Mouse (Mus musculus) left cerebral cortex, adult 9 months (tissue): ENCODE results near the gene Slc24a2.
A peak's percentile ranks its signal among the peaks of the same experiment; 100 is the strongest.

ENCODE experiments used
- DNase-seq, 2 experiments: peaks; one replicate each; pipeline ENCODE4 v3.0.0; 2022; ENCODE audit warnings: low spot score in 2 of 2

Slc24a2 gene

DNA sequence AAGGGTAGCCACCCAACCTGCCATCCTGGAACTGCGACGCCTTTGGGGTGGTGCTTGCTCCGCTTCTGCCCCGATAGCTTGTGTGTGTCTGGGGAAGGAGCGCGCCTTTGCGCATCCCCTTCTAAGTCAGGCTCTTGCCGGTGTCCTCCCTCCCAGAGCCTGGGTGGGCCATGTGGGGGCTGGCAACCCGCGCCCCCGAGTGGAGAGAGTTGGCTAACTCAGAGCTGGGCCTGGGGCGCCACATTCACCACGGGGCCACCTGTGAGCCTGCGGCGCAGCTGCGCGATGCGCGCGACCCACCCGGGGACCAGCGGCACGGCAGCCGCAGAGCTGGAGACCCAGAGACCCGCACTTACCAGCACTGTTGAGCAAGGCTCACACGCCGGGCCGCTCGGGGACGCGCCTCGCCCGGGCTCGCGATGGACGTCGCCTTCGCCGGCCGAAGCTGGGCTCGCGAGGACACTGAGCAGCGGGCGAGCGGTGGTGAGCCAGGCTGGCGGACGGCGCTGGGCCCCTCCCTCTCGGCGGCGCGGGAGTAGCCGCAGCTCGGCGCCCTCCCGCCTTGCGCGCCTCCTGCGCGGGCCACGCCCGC lies at the start of gene Slc24a2:
TSS of gene Slc24a2 (minus strand) at position 518 of the 592 bp plus-strand sequence.
- peak in 1 of 2 experiments; percentile 59 for DNase-seq

DNA sequence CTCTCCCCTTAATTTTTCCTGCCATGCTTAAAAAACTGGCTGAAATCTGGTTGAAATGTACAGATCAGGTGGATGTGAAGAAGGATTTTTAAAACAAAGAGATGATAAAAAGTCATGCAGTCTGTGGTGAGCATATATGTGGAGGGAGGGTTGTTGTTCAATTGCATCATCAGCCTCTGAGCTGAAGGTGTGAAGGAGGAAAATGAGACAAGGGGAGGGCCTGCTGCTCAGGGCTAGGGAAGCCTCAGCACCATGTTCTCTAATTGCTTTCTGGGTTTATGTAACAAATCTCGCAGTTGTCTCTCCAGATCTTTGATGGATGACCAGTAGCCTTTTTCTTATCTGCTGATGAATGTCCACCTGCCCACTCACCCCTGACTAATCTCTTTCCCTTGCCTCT lies 44.5 kb upstream of the Slc24a2 start:
- no peak for DNase-seq

DNA sequence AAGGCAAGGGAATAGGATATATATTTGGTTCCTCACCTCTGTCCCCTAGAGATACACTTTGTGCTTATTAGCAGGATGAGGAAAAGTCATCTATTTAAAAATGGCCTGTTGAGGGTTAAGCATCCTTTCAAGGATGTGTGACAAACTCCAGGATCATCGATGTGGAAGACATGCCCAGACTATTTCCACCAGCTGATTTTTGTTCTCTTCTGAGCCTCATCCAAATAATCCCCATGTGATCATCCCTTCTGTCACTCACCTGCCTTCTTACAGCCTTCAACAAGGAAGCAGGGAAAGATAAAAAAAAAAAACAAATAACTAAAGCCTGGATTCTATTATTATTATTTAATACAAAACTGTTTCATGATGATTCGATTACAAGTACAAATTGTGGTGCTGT lies 44.0 kb upstream of the Slc24a2 start:
- no peak for DNase-seq

DNA sequence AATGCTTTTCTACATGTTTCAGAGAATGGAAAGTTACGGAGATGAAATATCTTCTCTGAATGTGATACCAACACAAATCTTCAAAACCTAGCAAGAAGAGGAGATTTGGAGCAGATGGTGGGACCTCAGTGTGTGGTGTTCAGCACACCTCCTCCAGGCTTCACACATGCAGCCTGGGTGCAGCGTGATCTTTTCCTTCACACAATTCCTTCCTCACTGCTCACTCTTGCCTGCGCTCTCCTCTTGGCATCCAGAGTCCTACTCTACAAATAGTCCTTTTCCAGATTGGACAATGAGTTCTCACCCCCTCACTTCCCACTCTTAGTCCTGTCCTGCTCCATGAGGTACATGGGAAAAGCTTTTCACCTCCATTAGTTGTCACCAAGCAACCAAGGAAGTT lies 43.2 kb upstream of the Slc24a2 start:
- peak; percentile 59 to 79 for DNase-seq

DNA sequence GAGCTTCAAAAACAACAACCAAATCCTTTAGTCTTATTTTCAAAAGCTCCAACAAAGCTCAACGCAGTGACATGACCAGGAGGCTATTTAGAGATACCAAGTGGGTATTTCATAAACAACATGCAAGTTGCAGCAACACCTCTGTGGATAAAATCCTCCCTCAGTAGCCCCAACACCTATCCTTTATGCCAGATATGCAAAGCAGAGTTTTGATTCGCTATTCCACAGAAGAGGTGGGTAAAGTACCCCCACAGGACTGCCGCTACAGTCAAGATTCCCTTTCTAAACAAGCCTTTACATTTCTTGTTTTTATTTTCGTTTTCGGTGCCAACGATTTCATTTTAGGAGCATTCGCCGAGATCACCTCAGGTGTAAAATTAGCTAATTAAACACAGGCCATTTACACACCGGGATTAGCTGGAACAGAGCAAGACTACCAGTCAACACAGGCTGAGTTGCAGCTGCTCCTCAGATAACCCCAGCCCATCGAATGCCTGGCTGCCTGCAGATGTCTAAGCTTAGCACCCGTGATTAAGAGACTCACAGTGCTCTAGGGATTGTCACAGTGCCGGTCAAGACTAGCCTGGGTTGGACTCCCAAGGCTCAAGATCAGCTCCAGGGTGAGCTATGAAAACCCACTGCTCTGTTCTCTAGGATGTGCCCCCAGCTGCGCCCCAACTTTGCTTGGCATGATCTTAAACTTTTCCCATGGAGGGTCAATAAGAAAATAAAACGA lies 885 bp downstream of the Slc24a2 start:
- no peak for DNase-seq

DNA sequence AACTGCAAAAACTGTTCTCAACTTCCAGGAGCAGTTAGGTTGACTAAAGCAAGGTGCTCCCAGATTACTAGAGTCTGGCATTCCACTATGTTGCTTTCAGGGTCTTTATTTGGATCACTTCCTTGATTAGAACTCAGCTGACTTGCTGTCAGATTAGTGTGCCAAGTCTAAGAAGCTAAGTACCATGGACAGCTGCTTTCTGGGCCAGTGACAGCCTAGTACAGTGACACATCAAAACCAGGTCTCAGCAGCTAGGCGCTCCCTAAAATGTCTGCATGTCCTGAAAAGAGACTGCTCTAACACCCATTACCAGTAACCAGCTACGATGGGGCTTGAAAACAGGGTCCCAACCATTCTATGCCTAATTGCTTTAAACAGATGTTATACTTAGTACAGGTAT lies 8.7 kb downstream of the Slc24a2 start:
- no peak for DNase-seq

DNA sequence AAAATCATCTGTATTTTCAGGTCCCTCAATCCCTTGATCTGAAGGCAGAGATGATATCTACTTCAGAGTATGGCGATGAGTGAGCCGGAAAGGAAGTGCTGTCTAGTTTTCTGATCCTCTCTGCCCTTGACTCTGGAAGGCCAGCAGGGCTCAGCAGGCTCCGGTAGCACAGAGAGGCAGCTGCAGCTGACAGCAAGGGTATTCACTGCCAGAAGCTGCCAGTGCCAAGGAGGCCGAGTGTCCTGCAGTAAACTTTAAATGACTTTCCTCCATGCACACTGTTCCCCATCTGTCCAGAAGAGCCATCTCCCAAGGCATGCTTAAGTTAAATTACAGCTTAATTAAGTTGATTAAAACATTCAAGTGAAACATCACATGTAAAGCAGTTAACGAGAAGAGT lies 12.1 kb downstream of the Slc24a2 start:
- no peak for DNase-seq

DNA sequence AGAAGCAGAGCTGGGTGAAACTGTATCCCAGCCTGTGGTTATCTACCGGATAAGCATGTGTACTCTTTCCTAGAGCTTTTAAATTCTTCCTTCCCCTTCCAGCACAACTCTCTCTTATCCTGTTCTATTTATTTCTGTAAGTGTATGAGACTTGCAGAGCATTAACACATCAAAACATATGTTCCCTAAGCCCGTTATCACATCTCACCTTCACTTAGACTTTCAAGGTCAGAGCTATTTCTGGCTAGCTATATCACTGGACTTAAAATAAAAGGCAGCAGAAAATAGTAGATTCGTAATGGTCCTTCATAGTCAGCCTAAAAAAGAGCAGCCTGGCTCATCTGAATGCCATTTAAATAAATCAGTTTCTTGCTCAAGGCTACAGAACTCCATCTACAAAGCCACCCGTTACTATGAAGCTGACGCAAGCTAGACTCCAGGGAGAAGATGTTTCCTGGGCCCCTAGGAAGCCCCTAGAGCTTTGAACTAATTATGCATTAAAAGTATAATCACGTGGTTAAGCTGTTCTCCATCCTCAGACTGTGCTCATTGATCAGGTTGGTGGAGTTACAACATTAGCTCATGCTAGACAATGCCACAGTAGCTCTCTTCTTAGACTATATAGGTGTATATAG lies 18.8 kb downstream of the Slc24a2 start:
- DNase-seq = no peak

DNA sequence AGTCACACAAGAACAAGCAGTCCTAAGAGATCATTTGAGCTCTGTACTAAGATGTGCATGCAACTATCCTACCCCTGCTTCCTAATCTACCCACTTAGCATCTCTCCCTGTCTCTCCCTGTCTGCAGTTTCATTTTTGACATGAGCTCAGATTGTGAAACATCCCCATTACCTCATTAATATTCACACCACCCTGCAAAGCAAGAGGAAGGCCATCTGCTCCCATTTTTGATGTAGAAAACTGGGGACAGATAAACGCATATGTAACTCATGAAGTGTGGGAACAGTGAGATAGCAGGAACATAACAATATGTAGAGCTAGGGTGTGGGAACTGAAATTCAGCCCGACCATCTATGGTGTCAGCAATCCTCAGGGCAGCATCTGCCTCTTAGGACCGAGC lies 19.7 kb downstream of the Slc24a2 start:
- DNase-seq = no peak

DNA sequence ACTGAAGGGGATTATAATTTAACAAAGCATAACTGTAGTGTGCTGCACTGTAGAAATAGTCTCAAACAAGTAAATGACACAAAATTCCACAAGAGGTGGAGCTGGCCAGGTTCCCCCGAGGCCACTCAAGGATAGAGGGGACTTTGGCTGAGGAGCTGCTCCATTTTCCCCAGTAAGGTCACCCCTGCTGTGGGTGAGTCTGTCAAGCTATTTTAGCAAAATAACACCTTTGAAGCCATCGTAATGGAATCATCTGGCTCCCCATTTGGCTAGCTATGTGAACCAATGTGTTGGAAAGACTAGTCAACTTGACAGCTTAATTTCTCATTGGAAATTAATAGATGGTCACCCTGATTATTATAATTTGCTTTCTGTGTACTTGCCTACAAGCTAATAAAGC lies 28.2 kb downstream of the Slc24a2 start:
- no peak for DNase-seq

DNA sequence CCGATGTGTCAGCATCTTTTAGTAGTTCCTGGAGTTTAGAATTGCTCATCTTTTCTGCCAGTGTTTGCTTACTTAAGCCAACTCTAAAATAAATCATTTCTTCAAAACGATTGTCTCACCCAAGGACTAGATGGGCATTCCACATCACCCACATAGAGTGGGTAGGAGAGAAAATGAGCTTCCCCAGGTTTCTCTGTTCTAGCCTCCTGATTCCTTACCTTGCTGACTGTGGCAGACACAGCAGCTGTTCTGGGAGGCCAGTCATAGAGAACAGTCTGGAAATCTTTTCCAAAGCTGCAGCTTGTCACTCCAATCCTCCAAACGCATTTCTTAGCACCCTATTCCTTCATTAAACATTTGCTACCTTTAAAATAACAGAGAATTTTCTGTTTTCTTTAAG lies 29.0 kb downstream of the Slc24a2 start:
- no peak for DNase-seq

DNA sequence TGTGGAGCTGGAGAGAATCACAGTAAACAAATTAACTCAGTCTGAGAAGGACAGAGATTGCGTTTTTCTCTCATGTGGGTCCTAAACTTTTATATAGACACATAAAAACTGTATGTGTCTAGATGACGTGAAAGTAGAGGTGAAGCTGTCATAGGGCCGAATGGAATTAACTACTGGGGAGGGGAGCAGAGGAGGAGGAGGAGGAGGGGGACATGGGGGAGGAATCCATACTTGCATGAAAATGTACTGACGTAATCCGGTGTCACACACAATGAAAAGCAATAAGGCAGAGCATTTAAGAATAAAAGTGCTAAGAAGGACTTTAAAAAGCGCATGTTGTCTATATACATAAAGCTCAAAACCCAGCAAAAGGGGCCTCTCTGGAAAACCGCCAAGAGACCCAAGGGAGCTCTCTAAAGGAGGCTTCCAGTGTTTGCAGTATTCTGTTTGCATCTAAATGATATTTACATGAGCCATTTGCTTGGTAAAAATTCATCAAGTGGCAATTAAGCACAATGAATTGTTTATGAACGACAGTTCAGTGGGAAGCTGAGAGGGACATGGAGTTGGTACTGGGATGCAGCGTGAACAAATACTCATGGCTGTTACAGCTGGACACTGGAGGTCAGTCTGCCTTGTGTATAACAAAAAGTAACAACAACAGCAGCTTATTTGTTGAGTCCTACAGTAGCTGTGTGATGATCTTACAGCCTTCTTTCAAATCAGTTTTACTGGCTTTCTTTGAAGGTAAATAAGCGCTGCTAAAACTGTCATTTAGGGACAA lies 45.9 kb downstream of the Slc24a2 start:
- DNase-seq = no peak

DNA sequence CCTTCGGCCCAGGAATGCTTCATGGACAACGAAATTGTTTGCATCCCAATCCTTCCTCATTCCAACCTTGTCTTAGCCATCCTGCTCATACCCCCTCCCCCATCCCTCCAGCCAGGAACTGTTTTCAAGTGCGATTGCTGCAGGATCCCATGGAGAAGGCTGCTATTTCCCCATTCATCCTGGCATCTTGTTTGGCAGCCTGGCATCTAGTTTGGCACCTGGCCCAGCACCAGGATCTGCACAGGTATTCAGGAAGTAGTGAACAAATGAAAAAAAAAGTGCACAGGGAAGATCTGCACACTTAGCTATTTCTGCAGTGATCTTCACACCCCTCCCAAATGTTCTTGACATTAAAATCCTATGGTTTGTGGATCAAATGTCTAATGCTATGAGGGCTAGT lies 53.2 kb downstream of the Slc24a2 start:
- DNase-seq = no peak

DNA sequence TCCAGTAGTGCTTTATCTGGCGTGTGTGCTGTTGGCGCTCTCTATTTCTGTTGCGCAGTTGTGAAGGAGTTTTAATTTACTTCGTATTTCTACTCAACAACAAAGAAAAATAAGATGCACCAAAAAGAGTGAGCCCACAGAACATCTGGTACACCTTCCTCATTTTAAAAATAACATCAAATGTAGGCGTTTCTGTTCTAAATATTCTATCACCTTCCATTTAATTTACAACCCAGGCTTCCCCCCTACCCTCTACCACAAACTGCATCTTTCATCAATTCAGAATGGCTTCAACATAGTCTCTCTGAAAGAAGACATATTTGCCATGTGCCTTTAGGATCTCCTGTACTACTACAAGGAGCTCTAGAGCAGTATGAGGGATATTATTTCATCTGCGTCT lies 66.3 kb downstream of the Slc24a2 start:
- peak; percentile 41 to 45 for DNase-seq

DNA sequence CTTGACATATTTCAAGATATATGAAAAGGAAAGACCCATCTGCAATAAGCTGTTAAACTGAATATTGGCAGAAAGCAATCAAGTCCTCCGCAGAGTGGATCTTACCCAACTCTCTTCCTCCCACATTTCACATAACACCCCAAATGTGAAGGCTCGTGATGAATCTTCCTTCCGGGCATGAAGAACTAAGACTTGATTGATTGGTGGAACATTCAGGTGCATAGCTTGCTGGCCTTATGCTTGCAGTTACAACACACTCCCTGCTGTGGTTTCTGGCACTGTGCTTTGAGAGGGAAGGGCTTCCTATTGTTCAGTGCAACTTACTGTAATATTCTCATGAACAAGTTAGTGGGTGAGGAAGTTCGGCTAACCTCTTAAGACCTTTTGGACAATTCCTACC lies 72.2 kb downstream of the Slc24a2 start:
- DNase-seq = no peak

DNA sequence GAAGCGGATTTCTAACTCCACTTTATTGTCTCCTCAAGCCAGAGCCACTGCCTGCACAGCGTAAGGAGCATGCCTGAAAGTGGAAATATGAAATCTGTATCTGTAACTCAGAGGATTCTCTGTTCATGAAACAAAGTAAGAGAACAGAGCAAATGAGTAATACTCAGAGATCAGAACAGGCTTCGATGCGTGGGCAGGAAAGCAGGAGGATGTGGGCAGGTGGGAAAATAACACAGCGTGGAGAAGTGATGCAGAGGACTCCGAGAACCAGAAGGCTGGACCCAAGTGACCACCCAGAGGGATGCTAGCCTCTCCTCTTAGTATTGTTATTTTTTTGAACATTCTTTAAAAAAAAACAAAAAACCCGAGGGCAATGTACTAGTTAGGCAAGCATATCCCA lies 78.3 kb downstream of the Slc24a2 start:
- DNase-seq = peak in 1 of 2 experiments; percentile 58

DNA sequence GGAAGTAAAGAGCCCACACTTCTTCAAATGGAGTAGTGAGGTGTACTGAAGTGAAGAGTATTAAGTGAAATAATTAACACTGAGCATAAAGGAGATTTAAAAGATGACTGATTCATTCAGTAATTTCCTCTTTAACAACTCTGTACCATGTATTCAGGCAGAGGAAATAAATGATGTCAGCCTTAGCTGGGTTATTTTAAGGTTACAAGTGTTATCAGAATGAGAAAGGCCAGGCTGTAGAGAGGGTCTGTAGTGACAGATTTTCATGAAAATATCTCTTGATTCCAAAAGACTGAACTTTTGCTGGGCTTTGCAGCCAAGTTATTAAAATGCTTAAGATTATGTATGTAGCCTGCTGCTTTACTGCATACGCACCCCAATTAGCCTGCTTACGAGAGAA lies 80.7 kb downstream of the Slc24a2 start:
- no peak for DNase-seq

DNA sequence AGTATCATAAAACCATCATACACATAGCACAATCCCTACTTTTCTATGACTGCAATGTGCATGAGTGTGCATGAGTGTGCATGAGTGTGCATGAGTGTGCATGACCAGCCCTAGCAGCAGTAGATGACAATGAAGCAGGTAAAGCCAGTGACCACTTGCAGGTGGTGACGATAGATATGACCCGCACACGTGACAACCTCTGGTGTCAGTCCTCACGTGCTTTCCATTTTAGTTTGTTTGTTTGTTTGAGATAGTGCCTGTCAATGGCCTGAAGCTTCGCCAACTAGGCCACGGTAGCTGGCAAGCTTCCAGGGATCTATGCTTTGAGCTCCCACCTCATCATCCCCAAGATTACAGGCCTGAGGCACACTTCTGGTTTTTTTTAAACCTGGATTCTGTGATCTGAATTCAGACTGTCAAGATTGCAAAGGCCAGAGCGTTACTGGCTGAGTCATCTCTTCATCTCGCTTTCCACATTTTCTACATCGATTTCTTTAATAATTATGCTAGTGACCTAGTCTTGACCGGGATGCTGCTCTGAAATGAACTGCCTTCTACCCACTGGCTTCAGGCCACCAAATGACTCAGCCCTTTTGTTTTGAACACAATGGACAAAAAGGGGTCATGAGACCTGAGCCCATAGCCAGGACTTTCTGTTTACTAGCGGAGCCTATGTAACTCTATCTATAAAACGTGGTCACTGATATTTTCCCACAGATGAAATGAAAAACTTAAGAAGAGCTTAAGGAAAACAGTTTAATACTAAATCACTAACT lies 88.5 kb downstream of the Slc24a2 start:
- DNase-seq = peak in 1 of 2 experiments; percentile 58

DNA sequence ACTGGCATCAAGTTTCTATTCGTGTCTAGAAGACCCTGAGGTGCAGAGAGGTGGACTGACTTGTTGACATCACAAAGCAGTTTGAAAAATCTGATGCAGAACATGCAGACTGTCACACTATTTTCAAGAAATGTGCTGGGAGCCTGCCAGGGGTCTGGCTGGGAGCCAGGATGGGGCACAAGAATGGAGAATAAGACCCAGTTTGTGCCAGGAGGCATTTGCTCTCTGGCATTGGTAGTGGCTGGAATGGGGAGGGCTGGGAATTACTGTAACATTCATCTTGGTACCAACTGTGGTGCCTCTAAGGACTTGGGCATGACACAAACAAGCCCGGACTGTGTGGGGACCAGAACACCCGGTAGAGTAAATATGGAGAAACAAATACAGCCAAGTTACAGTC lies 89.4 kb downstream of the Slc24a2 start:
- DNase-seq = peak in 1 of 2 experiments; percentile 54

DNA sequence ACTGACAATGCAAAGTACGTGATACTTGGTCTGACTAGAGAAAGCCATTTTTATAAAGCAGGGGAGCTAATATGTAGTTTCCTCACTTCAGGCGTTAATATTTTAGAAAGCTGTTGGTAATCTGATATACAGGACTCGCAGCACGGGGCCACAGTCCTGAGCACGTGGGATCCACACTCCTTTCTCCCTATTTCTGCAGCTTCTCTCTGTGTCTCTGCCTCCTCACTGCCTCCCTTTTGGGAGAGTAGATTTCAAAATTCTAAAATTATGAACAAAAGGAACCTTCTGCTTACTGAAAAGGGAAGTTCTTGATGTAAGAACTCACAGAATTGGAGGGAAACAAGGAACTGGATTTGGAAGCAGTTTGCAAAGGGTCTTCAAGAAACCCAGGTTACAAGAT lies 97.8 kb downstream of the Slc24a2 start:
- DNase-seq = no peak

DNA sequence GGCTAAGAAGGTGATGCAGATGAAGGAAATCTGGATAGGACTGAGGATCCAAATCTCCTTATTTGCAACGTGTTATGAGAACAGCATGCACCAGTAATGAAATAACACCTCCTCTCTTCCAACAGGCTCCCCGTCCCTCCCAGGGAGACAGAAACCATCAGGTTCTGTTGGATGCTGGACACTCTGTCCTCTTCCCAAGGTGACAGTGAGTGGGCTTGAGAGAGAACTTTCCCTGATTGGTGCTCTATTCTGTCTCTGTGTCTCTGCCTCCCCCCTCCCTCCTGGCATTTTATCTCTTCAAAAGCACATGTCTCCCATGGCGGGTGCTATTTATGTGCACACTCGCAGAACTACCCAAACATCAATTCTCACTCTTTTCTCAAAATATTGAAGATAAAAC lies 103.5 kb downstream of the Slc24a2 start:
- peak; percentile 50 to 66 for DNase-seq

DNA sequence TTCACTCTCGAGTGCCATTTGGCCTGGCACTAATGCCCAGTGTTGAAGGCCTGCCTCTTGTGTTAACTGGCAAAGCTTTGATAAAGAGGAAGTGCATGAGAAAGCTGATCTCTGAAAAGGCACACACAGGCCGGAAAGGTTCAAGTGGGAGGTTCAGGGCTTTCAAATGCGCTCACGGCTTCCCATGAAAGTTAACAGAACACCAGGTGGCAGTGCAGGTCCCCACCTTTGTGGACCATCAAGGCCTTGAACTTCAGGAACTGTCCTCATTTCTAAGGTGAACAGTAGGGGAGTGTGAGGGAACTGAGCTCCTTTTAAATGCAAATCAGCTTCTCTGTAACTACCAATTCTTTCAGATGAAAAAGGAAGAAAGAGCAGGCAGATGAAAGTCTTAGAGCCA lies 110.5 kb downstream of the Slc24a2 start:
- no peak for DNase-seq
